Mouse (Mus musculus) natural killer cell, adult 2 months (primary cell): ENCODE measurements at regions not wholly inside any gene's neighbourhood (a gene's known extent, or its start where the extent isn't known, plus 50 kb on each side); places are given as distances from the start of the nearest gene placed in this dataset.

ENCODE experiments used
- DNase-seq, 2 experiments: peaks; one replicate each; pipeline ENCODE4 v3.0.0; 2022; ENCODE audit warnings: low spot score in 2 of 2

- DNase-seq = no peak
Observed at GRCm38 (mm10) chr4:55134339-55134738, 189.5 kb downstream of the Zfp462 start.

GRCm38 (mm10) chr4:55134791-55135190 lies 189.9 kb downstream of the Zfp462 start:
- DNase-seq = no peak

- no peak for DNase-seq
Observed at GRCm38 (mm10) chr4:55136283-55136682, 191.4 kb downstream of the Zfp462 start.

GRCm38 (mm10) chr4:55137781-55138394 lies 193.0 kb downstream of the Zfp462 start:
- no peak for DNase-seq

- DNase-seq = no peak
Observed at GRCm38 (mm10) chr4:55141317-55141716, 196.5 kb downstream of the Zfp462 start.

GRCm38 (mm10) chr4:55141923-55142732 lies 197.3 kb downstream of the Zfp462 start:
- no peak for DNase-seq

GRCm38 (mm10) chr4:55143400-55143799 lies 198.6 kb downstream of the Zfp462 start:
- no peak for DNase-seq

GRCm38 (mm10) chr4:55144995-55145394 lies 200.1 kb downstream of the Zfp462 start:
- no peak for DNase-seq

- DNase-seq = no peak
Observed at GRCm38 (mm10) chr4:55145968-55146367, 201.1 kb downstream of the Zfp462 start.

GRCm38 (mm10) chr4:55148380-55148779 lies 201.5 kb upstream of the Rad23b start:
- no peak for DNase-seq

- DNase-seq = no peak
Observed at GRCm38 (mm10) chr4:55154556-55154955, 195.3 kb upstream of the Rad23b start.

GRCm38 (mm10) chr4:55158166-55158739 lies 191.6 kb upstream of the Rad23b start:
- DNase-seq = no peak

GRCm38 (mm10) chr4:55166266-55166665 lies 183.6 kb upstream of the Rad23b start:
- DNase-seq = no peak

GRCm38 (mm10) chr4:55169063-55169462 lies 180.8 kb upstream of the Rad23b start:
- no peak for DNase-seq

GRCm38 (mm10) chr4:55172334-55172891 lies 177.4 kb upstream of the Rad23b start:
- no peak for DNase-seq

- no peak for DNase-seq
Observed at GRCm38 (mm10) chr4:55176026-55176425, 173.8 kb upstream of the Rad23b start.

GRCm38 (mm10) chr4:55179456-55179855 lies 170.4 kb upstream of the Rad23b start:
- DNase-seq = no peak

GRCm38 (mm10) chr4:55183519-55183918 lies 166.3 kb upstream of the Rad23b start:
- no peak for DNase-seq

- no peak for DNase-seq
Observed at GRCm38 (mm10) chr4:55188716-55189115, 161.1 kb upstream of the Rad23b start.

GRCm38 (mm10) chr4:55190586-55190985 lies 159.3 kb upstream of the Rad23b start:
- DNase-seq = no peak

- no peak for DNase-seq
Observed at GRCm38 (mm10) chr4:55194061-55194460, 155.8 kb upstream of the Rad23b start.

- DNase-seq = no peak
Observed at GRCm38 (mm10) chr4:55194552-55194951, 155.3 kb upstream of the Rad23b start.
